Mouse (Mus musculus) forebrain, postnatal 0 days (tissue): ENCODE measurements around the gene Relt. TPM values are rescaled to one million over a fixed set of nuclear protein-coding genes. Genes with fewer than 3 reads are reported as not detected.

ENCODE experiments used
- ATAC-seq: fragments of 200-750 bp; cut with Nextera tagmentation; 2 replicates; pipeline ENCODE4 v1.8.0; 2017; ENCODE audit warnings: mild to moderate bottlenecking, moderate library complexity
- DNase-seq: peaks from one replicate; pipeline ENCODE4 v3.0.0-alpha.2; 2015
- H3K27ac ChIP-seq: fragments of 300-500 bp; sonication (generic); 2 replicates; pipeline ENCODE4 v1.5.1; 2014; ENCODE audit warnings: low read depth, mild to moderate bottlenecking, antibody characterized with exemption, low read length, moderate library complexity, mixed read lengths
- H3K27me3 ChIP-seq: fragments of 300-500 bp; sonication (generic); 2 replicates; pipeline ENCODE4 v1.6.1; 2014; ENCODE audit warnings: mild to moderate bottlenecking, low read length, mixed read lengths; ENCODE audit not compliant: insufficient read depth
- H3K36me3 ChIP-seq: fragments of 300-500 bp; sonication (generic); 2 replicates; pipeline ENCODE4 v1.6.1; 2014; ENCODE audit warnings: mild to moderate bottlenecking, moderate library complexity; ENCODE audit not compliant: insufficient read depth
- H3K4me1 ChIP-seq: fragments of 300-500 bp; sonication (generic); 2 replicates; pipeline ENCODE4 v1.6.1; 2014; ENCODE audit warnings: antibody characterized with exemption; ENCODE audit not compliant: insufficient read depth
- H3K4me2 ChIP-seq: fragments of 300-500 bp; sonication (generic); 2 replicates; pipeline ENCODE4 v1.6.1; 2014; ENCODE audit warnings: low read depth, mild to moderate bottlenecking, moderate library complexity
- H3K4me3 ChIP-seq: fragments of 300-500 bp; sonication (generic); 2 replicates; pipeline ENCODE4 v1.5.1; 2014; ENCODE audit warnings: low read depth, low read length, mixed read lengths
- H3K9ac ChIP-seq: fragments of 300-500 bp; sonication (generic); 2 replicates; pipeline ENCODE4 v1.6.1; 2014; ENCODE audit warnings: mild to moderate bottlenecking
- H3K9me3 ChIP-seq: fragments of 300-500 bp; sonication (generic); 2 replicates; pipeline ENCODE4 v1.6.1; 2016; ENCODE audit warnings: low read length
- CTCF ChIP-seq: sonication (generic); IDR thresholded peaks from 2 replicates; pipeline ENCODE4 v1.5.1; 2016; ENCODE audit warnings: antibody characterized with exemption, control low read depth, low read depth
- WGBS: fragments of 180-500 bp; shearing (Covaris S2); extraction: QIAGEN DNeasy Blood & Tissue Kit; methylation state at CpG from one replicate; pipeline ENCODE4 v1.1.7; 2014; 5-methylcytosine and 5-hydroxymethylcytosine counted together
- polyA plus RNA-seq: library from polyadenylated mRNA; unstranded; fragments of >200 nt; fragmentation: Nextera tagmentation; extraction: Ambion mirVana; gene quantifications from 2 replicates; pipeline ENCODE4 v1.2.1, GENCODE M21; 2015
- total RNA-seq: library from RNA; depleted of rRNA; stranded (reverse); fragments of >200 nt; gene quantifications from 2 replicates; pipeline ENCODE4 v1.2.3, GENCODE M21; 2014

Relt gene
- total and polyA plus RNA-seq, 2 experiments from 2014 or later = 4.4 to 8.3 TPM

- WGBS = 7% methylated on average over 40 of the region's 53 CpGs
- peak; percentile 88 for ATAC-seq
- peak; percentile 47 for TF ChIP-seq CTCF
Measured at GRCm38 (mm10) chr7:100894057-100894832, 31.0 kb upstream of the Relt start.

GRCm38 (mm10) chr7:100893249-100894056 lies 30.2 kb upstream of the Relt start:
- H3K4me1 ChIP-seq = peaks cover 24% of the 10 kb centered on the region
- peak overlapping the region; percentile 56 for H3K4me3 ChIP-seq
- no peaks in the 10 kb centered on the region for H3K9me3 ChIP-seq
- peak overlapping the region; percentile 87 for H3K4me2 ChIP-seq
- no peak for TF ChIP-seq CTCF
- H3K27me3 ChIP-seq = no peaks in the 10 kb centered on the region
- peaks cover 19% of the 10 kb centered on the region for H3K36me3 ChIP-seq
- peak overlapping the region; percentile 88 for H3K9ac ChIP-seq
- peak overlapping the region; percentile 80 for H3K27ac ChIP-seq
- WGBS = 20% methylated on average over 20 of the region's 20 CpGs
- ATAC-seq = peak; percentile 21
- peak; percentile 51 for DNase-seq

More at GRCm38 (mm10) chr7:100894057-100894832, 31.0 kb upstream of the Relt start:
- H3K4me2 ChIP-seq = peak overlapping the region; percentile 87
- H3K4me3 ChIP-seq = peak overlapping the region; percentile 56
- peak overlapping the region; percentile 88 for H3K9ac ChIP-seq
- H3K27me3 ChIP-seq = no peaks in the 10 kb centered on the region
- H3K27ac ChIP-seq = peak overlapping the region; percentile 80
- no peaks in the 10 kb centered on the region for H3K9me3 ChIP-seq
- peaks cover 11% of the 10 kb centered on the region for H3K36me3 ChIP-seq
- DNase-seq = peak; percentile 86
- peaks cover 24% of the 10 kb centered on the region for H3K4me1 ChIP-seq

GRCm38 (mm10) chr7:100886535-100886934 lies 23.3 kb upstream of the Relt start:
- Histone ChIP-seq H3K36me3 (peaks cover 72% of the 10 kb centered on the region), H3K9ac (no peak overlapping the region), H3K4me2 (no peak overlapping the region), H3K4me3 (no peak overlapping the region), H3K4me1 (no peaks in the 10 kb centered on the region), H3K27ac (no peak overlapping the region), H3K9me3 (no peaks in the 10 kb centered on the region), H3K27me3 (no peaks in the 10 kb centered on the region)
- ATAC-seq (peak; percentile 66), DNase-seq (peak; percentile 88)
- WGBS = 30% methylated on average over 3 of the region's 3 CpGs
- peak; percentile 88 for TF ChIP-seq CTCF

- no peak for TF ChIP-seq CTCF
- no peaks in the 10 kb centered on the region for H3K4me1 ChIP-seq
- ATAC-seq (no peak), DNase-seq (no peak)
- H3K9me3 ChIP-seq = no peaks in the 10 kb centered on the region
- 99% methylated on average over 4 of the region's 4 CpGs for WGBS
- no peak overlapping the region for H3K27ac ChIP-seq
- no peaks in the 10 kb centered on the region for H3K27me3 ChIP-seq
- no peak overlapping the region for H3K4me3 ChIP-seq
- peaks cover 83% of the 10 kb centered on the region for H3K36me3 ChIP-seq
- no peak overlapping the region for H3K9ac ChIP-seq
- no peak overlapping the region for H3K4me2 ChIP-seq
Measured at GRCm38 (mm10) chr7:100884460-100884859, 21.2 kb upstream of the Relt start.

- 92% methylated on average over 4 of the region's 4 CpGs for WGBS
- no peak overlapping the region for H3K4me3 ChIP-seq
- H3K4me1 ChIP-seq = no peaks in the 10 kb centered on the region
- no peaks in the 10 kb centered on the region for H3K27me3 ChIP-seq
- no peak for DNase-seq
- peaks cover 86% of the 10 kb centered on the region for H3K36me3 ChIP-seq
- H3K9me3 ChIP-seq = no peaks in the 10 kb centered on the region
- no peak for TF ChIP-seq CTCF
- ATAC-seq = no peak
- no peak overlapping the region for H3K9ac ChIP-seq
- no peak overlapping the region for H3K27ac ChIP-seq
- H3K4me2 ChIP-seq = no peak overlapping the region
Measured at GRCm38 (mm10) chr7:100881950-100882349, 18.7 kb upstream of the Relt start.

GRCm38 (mm10) chr7:100881531-100881930 lies 18.3 kb upstream of the Relt start:
- Histone ChIP-seq H3K27ac (no peak overlapping the region), H3K27me3 (no peaks in the 10 kb centered on the region), H3K4me1 (no peaks in the 10 kb centered on the region), H3K9ac (no peak overlapping the region), H3K4me3 (no peak overlapping the region), H3K4me2 (no peak overlapping the region), H3K9me3 (no peaks in the 10 kb centered on the region), H3K36me3 (peaks cover 89% of the 10 kb centered on the region)
- DNase-seq = no peak
- TF ChIP-seq CTCF = no peak
- WGBS = 92% methylated on average over 9 of the region's 9 CpGs
- ATAC-seq = no peak

- WGBS = 20% methylated on average over 20 of the region's 20 CpGs
- DNase-seq (peak; percentile 62), ATAC-seq (peak; percentile 57)
- Histone ChIP-seq H3K27me3 (no peaks in the 10 kb centered on the region), H3K36me3 (peaks cover 83% of the 10 kb centered on the region), H3K4me1 (no peaks in the 10 kb centered on the region), H3K4me2 (no peak overlapping the region), H3K4me3 (no peak overlapping the region), H3K27ac (no peak overlapping the region), H3K9ac (no peak overlapping the region), H3K9me3 (no peaks in the 10 kb centered on the region)
- TF ChIP-seq CTCF = peak; percentile 59
Measured at GRCm38 (mm10) chr7:100879595-100879994, 16.3 kb upstream of the Relt start.
